Mouse (Mus musculus) thymus, postnatal 25 days (tissue): Measurements from ENCODE around the gene Plcxd1.
A peak's percentile ranks its signal among the peaks of the same experiment; 100 is the strongest.
"Not testable (repeated sequence)": the region's sequence is repeated elsewhere in the genome, so short reads cannot be mapped to it uniquely, and the experiment has no call there.

Experiments used
- DNase-seq: peaks from one replicate; pipeline ENCODE4 v3.0.0; 2022

Plcxd1 gene

DNA sequence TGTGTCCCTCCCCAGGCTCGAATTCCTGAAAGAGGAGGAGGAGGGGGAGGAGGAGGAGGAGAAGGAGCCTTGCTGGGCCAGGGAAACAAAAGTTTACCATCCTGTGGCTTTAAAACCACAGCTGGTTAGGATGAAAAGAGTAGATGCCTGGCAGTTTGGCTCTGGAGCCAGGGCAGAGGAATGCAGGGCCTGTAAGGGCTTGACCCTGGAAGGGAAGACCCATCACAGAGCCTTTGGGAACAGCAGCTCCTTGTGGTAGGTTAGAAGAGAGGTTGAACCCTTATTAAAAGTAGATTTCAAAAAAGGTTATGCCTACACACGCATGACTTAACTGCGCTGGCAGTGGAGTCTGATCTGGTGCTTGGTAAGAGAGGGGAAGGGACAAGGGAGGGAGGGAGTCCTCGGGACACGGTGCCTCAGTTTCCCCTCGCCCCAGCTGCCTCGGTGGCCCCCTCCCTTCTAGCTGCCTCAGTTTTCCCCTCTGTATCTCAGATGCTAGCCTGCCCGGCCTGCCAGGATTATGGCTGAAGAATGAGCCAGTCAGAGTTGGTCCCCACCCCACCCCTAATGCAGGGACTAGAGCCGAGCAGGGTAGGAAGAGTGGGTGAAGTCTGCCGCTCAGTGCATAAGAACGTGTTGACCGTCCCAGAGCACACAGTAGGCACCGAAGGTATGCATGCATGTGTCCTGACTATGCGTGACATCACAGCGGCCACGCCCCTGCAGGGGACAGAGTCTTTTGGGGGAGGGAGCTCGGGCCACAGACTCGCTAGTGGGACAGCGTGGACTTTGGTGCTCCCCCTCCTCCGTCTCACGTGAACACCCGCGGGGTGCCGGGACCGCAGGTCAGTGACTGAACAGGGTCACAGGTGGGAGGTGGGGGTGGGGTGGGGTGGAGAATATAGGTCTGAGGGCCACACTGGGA, at the start of gene Plcxd1:
TSS of gene Plcxd1 (plus strand) at position 314 of the 925 bp plus-strand sequence.
- peak; percentile 14 for DNase-seq

GRCm38 (mm10) chr5:110057637-110058408, 41.9 kb upstream of the Plcxd1 start:
- DNase-seq = peak; percentile 83

DNA sequence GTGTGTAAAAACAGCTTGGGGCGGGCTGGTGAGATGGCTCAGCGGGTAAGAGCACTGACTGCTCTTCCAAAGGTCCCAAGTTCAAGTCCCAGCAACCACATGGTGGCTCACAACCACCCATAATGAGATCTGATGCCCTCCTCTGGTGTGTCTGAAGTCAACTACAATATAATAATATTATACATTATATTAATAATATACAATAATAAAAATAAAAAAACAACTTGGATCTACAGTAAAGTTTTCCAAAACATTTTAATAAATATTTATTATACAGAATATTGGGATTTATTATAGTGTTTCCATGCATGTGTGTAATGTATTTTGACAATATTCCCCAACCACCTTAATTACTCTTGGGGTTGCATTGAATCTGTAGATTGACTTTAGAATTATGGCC, 27.4 kb upstream of the Plcxd1 start, which contains the start of gene Gm17655:
TSS of gene Gm17655 (minus strand) at position 101 of the 400 bp plus-strand sequence.
- DNase-seq = not testable (repeated sequence)

DNA sequence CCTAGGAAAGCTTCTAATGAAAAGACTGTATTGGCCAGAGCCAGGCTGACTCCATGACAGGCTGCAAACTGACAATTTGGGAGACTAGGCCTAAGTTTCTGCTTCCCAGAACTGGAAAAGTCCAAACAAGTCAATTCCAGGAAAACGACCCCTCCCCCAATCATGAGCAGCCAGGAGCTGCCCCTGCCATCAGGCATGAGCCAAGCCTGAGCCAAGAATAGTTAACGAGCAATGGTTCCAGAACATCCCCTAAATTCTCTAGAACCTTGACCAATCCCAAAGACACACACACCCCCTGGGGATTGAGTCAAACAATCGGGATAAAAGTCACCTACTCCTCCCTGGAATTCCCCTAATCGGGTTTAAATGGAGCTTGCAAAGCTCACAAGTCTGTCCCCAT, 16.8 kb upstream of the Plcxd1 start:
- no peak for DNase-seq

GRCm38 (mm10) chr5:110086161-110086866, 13.5 kb upstream of the Plcxd1 start:
- no peak for DNase-seq

DNA sequence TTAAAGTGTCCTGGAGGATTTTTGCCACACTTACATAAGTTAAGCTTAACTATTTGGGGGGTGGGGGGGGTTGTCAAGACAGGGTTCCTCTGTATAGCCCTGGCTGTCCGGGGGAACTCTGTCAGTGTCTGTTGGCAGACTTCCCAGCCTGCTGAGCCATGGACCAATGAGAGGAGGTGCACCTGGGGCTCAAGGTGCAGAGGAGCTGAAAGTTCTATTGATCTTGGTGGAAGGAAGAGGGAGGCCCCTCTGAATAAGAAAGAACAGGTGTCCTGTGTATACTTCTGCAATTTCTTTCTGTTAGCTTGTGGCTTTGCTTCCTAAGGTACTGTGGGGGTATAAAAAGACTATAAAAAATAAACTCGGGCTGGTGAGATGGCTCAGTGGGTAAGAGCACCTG, 8.2 kb upstream of the Plcxd1 start:
- peak; percentile 58 for DNase-seq

DNA sequence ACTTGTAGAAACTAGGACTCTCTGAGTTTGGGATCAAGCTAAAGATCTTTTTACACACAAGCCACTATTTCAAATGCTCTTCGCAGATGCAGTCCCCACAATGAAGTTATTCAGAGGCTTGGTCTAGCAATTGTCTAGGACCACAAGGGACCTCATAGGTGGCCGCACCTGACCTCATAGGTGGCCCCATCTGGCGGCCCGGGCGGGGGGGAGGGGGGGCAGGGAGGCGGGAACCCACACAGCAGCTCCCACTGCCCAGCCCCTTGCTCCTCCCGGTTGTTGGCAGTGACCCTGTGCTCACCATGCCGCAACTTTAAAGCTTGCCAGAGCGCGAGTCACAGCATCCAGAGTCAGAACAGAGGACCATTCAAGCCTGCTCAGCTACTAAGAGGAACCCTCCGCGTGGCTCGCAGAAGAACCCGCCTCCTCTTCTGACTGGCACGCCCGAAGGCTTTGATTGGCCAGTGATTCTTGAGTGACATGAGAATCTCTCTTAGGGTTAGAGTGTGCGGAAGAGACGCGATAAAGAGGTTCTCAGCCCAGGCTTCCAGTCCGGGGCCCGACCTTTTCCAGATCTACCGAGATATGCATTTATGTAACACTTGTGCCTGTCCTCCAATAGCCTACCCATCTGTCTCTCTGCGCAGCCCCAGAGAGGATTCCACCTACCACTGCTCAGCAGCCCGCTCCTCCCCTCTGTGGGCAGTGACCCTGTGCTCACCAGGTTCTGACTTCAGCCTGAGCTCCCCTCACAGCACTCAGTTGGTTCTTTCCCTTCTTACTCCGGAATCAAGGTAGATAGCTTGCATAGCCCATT, 5.5 kb upstream of the Plcxd1 start, which contains the start of gene Gm35315:
TSS of gene Gm35315 (minus strand) at position 391 of the 817 bp plus-strand sequence.
- peak; percentile 90 for DNase-seq

GRCm38 (mm10) chr5:110094847-110095213, 4.9 kb upstream of the Plcxd1 start:
- DNase-seq = no peak

- peak; percentile 45 for DNase-seq
These were observed 735 bp upstream of the Plcxd1 start for GRCm38 (mm10) chr5:110098991-110099477.

GRCm38 (mm10) chr5:110100921-110101631, 1.3 kb downstream of the Plcxd1 start:
- peak; percentile 67 for DNase-seq

GRCm38 (mm10) chr5:110101716-110102347, 2.1 kb downstream of the Plcxd1 start:
- peak; percentile 28 for DNase-seq

- DNase-seq = no peak
These were observed 2.7 kb downstream of the Plcxd1 start for GRCm38 (mm10) chr5:110102429-110102828.

DNA sequence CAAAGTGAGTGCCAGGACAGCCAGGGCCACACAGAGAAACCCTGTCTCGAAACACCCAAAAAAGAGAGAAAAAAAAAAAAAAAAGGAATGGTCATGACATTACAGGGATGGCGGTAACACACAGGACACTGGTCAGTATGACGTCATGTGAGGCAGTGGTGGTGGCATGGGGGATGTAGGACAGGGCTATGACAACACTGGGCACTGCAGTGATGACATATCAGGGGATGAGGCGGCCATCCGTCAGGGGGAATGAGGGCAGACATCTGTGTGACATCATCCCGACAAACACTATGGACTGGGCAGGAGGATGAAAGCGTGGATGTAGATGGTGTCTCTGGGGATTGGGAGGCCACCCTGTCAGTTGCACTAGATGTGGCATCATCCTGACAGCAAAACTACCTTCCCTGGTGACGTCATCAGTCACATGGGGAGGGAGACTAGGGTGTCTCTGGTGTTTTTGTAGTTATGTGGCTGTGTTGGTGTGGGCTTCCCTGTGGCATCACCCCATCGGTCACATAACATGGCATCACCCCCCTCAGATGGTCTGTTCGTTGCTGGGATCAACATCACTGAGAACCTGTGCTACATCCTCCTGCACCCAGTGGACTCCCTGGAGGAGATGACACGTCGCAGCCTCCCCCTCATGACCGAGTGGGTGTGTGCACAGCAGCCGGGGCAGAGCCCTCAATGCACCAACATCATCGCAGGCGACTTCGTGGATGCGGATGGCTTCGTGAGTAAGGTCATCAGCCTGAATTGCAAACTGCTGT, 3.3 kb downstream of the Plcxd1 start:
- no peak for DNase-seq

GRCm38 (mm10) chr5:110103901-110104615, 4.3 kb downstream of the Plcxd1 start:
- DNase-seq = no peak

GRCm38 (mm10) chr5:110104616-110105380, 5.0 kb downstream of the Plcxd1 start:
- no peak for DNase-seq

DNA sequence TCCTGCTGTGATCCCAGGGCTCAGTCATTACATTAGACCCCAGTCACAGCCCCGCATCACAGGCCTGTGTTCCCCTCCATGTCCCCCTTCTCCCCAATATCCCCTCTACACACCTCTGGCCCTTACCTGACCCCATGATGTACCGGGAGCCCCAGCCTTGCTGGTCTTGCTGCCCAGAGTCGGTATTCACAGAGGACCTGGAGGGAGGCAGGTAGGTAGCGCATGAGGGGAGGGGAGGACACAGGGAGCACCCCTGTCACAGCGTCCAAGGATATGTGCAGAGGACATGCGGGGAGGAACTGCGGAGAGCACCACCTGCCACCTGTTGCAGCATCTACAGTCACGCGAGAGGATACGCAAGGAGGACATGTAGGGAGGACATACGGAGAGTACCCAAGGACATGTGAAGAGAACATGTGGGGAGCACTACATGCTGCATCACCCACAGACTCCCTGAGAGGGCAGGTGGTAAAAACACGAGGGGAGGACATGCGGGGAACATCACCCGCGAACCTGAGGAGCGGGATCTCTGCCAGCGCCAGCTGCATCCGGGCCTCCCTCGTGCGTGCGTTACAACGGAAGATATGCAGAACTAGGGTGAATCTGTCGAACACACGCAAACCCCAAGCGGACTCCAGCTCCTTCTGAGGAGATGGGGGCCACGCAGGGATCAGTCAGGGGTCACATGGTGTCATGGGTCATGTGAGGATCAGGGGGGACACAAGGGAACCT, 6.5 kb downstream of the Plcxd1 start:
- DNase-seq = no peak

GRCm38 (mm10) chr5:110106901-110107564, 7.3 kb downstream of the Plcxd1 start:
- peak; percentile 18 for DNase-seq
